Mouse (Mus musculus) embryo, embryonic 11 days (tissue): ENCODE measurements around the gene Ctnna2.
A peak's percentile ranks its signal among the peaks of the same experiment; 100 is the strongest.

ENCODE experiments used
- DNase-seq: peaks from one replicate; pipeline ENCODE4 v3.0.0-alpha.2; 2015

Gene Ctnna2

DNA sequence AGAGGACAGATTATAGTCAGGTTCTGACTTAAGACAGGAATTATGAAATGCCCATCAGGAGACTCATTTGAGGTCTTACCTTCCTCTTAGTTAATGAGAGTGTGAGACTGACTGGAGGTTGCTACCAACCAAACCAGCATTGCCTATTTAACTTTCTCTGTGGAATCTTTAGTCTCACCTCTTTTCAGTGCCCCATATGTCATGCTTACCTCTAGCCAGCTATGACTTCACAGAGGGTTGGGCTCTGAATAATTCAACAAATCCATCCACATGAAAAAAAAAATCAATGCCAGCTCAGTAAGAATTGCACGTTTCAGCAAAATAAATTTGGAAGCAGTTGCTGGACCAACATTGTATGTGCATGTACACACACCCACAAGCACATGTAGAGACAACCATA is 562.5 kb downstream of the Ctnna2 start:
- DNase-seq: no peak

GRCm38 (mm10) chr6:77413530-77413929 is 566.0 kb downstream of the Ctnna2 start:
- no peak for DNase-seq

DNA sequence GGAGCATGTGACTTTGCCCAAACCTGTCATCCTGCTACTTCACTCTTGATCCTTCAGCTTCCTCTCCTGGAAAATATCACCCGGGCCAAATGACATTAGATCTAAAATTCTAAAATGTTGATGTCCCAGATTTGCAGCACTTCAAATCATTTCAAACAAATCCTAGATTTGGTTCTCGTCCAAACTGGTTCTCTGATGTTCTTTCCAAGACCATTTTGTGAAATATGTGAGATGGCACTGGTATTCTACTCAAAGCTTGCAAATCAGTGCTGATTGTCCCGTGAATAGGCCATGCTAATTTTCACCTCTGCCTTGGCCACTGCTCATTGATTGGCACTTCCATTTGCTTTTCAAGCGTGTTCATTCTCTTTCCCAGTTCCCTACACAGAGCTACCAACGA is 571.0 kb downstream of the Ctnna2 start:
- no peak for DNase-seq

- DNase-seq: no peak
Measured at GRCm38 (mm10) chr6:77400751-77401150, 578.7 kb downstream of the Ctnna2 start.

DNA sequence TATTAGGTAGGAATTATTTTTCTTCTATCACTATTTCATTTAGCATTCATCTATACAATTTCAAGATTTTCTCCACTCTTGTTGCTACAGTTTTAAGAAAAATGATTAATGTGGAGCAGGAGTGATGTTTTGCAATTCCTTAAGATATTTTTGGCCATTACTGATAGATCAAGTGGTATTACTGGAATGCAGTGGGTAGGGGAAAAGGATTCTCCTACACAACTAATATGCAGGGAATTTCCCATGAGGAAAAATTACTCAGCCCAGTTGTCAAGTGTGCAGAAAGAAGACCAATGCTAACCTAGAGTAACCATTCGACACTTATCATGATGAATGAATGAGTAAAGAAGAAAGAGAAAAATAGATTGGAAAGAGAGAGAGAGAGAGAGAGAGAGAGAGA is 587.8 kb downstream of the Ctnna2 start:
- no peak for DNase-seq

DNA sequence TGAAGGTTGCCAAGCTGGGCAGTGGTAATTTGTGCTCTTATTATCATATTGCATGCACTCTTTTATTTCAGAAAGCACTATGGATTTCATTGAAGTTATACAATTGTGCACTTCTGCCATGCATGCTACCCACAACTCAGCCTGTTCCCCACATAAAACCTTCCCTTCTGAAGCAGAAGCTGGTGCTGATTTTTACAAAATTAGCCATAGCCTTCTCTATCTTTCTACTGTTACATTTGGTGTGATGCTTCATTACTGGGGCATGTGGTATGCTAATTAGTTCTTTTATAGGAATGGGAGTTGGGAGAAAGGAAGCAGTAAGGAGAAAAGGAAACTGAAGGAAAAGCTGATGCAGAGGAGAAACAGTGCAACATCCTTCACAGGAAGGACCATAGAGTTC is 598.2 kb downstream of the Ctnna2 start:
- no peak for DNase-seq

DNA sequence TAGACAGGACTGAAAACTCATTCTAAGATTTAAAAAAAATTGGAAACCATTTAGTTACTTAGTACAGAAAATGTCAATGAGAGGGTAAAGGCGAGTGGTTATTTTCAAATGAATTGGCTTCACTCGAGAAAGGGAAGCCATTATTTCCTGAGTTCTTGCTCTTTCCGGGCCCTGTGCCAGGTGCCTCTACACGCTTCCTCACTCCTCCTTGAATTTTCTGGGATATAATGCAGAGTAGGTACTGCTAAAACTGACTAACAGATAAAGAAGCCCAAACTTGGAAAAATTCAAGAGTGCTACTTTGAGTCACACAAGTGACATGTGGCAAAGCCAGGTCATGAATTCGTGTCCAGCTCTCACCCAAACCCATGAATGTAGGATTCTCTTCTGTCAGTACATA is 606.4 kb downstream of the Ctnna2 start:
- no peak for DNase-seq

DNA sequence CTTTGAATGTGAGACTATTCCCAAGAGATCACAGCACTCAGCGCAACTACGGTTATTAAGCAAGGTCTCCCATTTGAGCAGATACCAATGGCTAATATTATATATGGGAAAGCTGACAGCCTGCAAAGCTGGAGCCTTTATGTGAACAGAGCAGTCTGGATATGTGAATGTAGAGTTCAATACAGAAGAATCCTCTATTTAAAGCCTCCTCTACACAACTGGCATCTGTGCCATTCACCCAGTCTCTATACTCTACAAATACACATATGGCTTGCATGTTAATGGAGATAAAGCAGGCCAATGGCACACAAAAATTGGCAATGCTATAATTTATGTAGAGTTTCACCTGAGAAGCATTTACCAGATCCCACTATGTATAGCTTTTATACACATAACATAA is 608.4 kb downstream of the Ctnna2 start:
- no peak for DNase-seq

DNA sequence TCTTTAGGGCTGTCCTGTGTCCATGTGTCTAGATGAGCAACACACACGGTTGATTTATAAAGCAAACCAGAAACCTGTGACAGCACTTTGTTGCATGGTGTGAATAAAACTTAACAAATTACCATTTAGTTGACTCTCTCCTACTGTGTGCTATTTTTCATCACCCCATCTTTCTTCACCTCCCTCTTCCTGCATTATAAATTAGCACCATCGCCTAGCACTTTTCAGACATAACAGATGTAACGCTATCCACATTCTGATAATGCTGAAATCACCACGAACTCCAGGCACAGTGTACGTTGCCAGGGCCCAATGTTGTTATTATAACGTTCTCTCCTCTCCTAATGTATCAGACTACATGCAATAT is 621.0 kb downstream of the Ctnna2 start:
- DNase-seq: no peak

DNA sequence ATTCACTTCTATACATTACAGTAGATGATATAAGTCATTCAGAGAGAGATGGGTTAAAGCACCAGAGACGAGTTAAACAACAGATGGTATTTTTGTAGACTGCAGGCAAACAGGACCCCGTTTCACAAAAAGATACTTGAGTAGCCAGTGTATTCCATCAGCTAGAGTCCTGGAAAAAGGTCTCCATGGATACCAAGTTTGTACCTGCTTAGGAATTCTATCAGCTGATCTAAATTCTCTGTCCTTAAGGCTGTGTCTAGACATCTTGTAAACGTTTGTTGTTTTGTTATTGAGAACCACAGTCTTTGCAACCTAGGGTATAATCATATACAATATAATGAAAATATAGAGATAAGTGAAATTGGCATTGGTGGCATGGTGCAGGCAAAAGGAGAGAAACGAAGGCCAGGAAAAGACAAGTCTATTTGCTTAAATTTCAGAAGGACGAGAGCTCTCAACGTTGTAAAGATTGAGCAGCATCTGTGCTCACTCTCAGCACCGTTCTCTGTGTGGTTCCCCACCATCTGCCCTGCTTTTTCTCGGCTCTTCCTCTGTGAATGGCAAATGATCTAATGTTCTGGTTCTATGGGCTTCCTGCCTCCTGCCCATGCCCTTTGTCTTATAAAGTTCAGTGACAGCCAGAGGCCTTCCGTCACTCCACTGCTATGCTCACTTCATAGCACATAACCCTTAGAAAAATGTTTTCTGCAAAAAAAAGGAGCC is 621.6 kb downstream of the Ctnna2 start:
- no peak for DNase-seq

GRCm38 (mm10) chr6:77354826-77355225 is 624.7 kb downstream of the Ctnna2 start:
- no peak for DNase-seq

- DNase-seq: no peak
Measured at GRCm38 (mm10) chr6:77343781-77344180, 635.7 kb downstream of the Ctnna2 start.

GRCm38 (mm10) chr6:77335537-77335936 is 644.0 kb downstream of the Ctnna2 start:
- no peak for DNase-seq

- no peak for DNase-seq
Measured at GRCm38 (mm10) chr6:77324748-77325147, 654.8 kb downstream of the Ctnna2 start.

DNA sequence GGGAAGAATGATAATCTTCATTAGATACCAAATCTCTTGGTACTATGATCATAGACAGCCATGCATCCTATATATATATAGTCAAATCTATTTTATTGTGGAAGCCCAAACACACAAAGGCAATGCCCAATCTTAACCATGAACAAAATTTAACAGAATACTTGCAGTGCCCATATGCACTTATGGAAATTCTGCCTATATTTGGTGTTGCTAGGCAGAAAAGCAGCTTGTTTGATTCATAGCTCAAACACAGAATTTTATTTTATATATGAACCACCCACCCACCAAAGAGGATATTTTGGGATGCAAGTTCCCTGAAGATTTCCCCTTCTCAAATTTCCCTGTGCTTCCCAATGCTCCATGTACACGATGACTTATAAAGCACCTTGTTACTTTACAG is 655.2 kb downstream of the Ctnna2 start:
- DNase-seq: no peak

- DNase-seq: no peak
Measured at GRCm38 (mm10) chr6:77306796-77307195, 672.7 kb downstream of the Ctnna2 start.

DNA sequence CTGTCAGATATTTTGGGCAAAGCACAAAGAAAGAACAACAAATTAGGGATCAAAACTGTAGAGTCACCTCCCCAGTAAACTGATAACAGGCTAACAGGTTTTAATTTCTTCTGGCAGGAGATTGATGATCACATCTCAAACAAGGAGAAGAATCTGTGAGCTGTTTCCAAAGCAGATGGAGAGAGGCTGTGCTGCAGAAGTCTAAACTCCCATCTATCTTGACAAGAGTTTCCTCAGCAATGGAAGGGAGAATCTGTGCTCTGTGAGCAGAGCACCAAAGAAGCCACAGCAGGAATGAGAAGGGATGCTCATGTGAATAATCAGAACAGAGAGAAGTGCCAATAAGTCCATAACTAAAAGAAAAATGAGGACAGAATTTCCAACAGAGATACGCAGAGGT is 678.2 kb downstream of the Ctnna2 start:
- DNase-seq: no peak

DNA sequence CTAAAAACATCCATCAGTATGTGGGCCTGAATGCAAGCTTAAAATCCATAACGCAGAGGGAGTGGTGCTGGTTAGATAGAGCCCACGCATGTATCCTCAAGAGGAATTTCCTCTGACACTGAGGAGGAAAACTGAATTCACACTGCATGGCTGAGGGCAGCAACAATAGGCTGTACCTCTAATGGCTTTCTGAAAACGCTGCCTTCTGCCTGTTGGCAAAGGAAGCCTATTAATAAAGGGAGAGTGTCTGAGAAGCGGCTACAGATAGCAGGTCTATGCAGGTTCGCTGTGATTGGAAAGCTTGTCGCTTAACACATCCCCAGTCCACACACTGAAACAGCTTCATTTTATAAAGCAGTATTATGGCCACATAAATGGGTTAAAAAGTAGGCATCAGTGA is 688.1 kb downstream of the Ctnna2 start:
- DNase-seq: no peak

GRCm38 (mm10) chr6:77288402-77288801 is 691.1 kb downstream of the Ctnna2 start:
- DNase-seq: no peak

GRCm38 (mm10) chr6:77286317-77286716 is 693.2 kb downstream of the Ctnna2 start:
- DNase-seq: no peak

GRCm38 (mm10) chr6:77278794-77279193 is 700.7 kb downstream of the Ctnna2 start:
- no peak for DNase-seq

DNA sequence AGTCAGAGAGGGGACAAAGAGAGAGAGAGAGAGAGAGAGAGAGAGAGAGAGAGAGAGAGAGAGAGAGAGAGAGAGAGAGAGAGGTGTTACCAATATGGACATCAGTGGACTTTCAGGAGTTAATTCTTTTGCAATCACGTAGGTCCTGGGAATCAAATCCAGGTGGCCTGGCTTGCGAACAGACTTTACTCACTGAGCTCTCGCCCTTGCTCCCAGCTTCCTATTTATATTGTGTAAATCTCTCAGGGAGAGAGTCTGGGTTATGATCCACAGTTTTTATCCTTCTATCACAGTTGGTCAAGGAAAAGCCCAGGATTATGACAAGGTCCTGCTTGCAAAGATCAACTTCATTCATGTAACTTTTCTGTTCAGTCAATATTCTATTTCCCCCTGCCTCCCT is 714.3 kb downstream of the Ctnna2 start:
- DNase-seq: peak; percentile 29

GRCm38 (mm10) chr6:77257358-77258105 is 722.0 kb downstream of the Ctnna2 start:
- peak; percentile 36 for DNase-seq

GRCm38 (mm10) chr6:77256348-77256747 is 723.2 kb downstream of the Ctnna2 start:
- DNase-seq: no peak

GRCm38 (mm10) chr6:77253480-77253879 is 726.0 kb downstream of the Ctnna2 start:
- DNase-seq: no peak
